Mouse (Mus musculus) c-Kit-negative CD71-positive TER-119-positive erythroid progenitor cells, embryonic 14.5 days (primary cell): ENCODE data around the gene Sppl3.
"Not testable (repeated sequence)": the region's sequence is repeated elsewhere in the genome, so short reads cannot be mapped to it uniquely, and the experiment has no call there.

Experiments
- DNase-seq: peaks from one replicate; pipeline ENCODE4 v3.0.0-alpha.2; 2013; ENCODE audit warnings: low read depth, low spot score

Sppl3 gene

DNA sequence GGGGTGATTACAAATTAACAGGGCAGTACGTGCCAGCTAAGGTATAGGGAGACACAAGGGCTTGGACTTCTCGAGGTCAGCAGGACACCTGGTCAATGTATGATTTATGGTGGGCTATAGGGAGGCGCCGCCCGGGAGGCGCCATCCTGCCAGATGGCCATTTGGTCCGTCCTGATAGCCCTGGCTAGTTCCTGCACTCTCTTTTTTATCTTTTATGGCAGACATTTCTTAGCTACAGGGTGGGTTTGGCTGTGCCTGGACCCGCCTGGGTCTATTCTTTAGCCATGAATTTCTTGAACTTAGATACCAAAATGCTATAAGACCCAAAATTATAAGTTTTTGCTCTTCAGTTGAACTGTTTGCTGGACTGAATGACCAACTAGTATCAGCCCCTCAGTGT lies 62.4 kb downstream of the Sppl3 start:
- DNase-seq: not testable (repeated sequence)

DNA sequence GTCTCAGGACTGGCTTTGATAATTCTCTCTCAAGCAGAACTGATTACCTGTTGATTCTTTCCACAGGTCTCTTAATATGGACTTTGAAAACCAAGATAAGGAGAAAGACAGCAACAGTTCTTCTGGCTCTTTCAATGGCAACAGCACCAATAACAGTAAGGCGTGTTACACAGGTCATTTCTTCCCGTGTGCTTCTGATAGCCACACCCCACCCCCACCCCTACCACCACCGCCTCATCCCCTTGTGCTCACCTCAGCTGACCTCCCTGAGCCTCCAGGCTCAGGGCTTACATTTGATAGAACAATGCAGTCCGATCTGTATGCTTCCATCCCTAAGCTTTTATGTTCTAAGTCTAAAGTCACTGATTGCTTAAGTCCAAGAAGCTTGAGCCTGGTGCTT lies 63.8 kb downstream of the Sppl3 start:
- DNase-seq: no peak

DNA sequence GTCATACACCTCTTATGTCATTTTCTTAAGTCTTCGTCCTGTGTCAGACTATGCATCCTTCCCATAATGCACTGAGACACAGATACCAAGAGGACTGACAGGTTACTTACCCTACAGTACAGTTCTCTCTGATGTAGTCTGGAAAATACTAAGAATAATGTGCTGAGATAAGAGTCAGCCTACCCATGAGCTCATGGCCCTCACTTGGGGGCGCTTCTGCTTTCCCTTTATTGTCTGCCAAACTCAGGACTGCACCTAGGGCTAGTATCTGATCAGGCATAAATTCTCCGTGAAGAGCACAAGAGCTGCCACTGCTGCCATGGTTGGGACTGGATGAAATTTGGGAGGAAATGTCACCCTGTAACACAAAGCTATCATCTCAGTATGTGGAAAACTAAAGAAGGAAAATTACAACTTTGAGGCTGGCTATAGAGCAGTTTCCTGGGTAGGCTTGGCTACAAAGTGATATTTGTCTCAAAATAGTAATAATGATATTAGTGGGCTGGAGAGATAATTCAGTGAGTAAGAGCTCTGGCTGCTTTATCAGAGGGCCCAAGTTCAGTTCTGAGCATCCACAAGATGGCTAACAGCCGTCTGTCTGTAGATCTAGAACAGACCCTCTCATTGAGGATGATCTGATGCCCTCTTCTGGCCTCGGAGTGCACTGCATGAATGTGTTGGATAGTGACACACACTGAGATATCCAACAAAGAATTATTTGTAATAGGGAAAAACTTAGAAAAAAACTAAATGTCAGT lies 65.4 kb downstream of the Sppl3 start:
- peak; percentile 71 for DNase-seq

DNA sequence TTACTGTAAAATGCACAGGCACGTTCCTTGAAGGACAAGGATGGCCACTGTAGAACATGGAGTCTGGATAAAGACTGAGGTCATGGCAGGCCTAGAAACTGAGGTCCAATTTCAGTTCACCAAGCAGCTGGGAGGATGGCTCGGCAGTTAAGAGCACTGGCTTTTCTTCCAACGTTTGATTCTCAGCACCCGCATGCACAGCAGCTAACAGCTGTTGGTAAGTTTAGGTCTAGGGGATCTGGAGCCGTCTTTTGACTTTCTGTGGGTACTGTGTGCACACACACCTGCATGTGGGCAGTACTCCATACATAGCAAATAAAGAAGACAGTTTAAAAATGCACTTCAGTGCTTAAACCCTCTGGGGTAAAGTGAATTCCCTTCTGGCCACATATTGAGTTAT lies 70.7 kb downstream of the Sppl3 start:
- DNase-seq: no peak

GRCm38 (mm10) chr5:115083492-115083891 lies 72.6 kb downstream of the Sppl3 start:
- no peak for DNase-seq

GRCm38 (mm10) chr5:115085675-115086074 lies 74.7 kb downstream of the Sppl3 start:
- no peak for DNase-seq

- no peak for DNase-seq
Measured at GRCm38 (mm10) chr5:115089592-115090268, 78.8 kb downstream of the Sppl3 start.

DNA sequence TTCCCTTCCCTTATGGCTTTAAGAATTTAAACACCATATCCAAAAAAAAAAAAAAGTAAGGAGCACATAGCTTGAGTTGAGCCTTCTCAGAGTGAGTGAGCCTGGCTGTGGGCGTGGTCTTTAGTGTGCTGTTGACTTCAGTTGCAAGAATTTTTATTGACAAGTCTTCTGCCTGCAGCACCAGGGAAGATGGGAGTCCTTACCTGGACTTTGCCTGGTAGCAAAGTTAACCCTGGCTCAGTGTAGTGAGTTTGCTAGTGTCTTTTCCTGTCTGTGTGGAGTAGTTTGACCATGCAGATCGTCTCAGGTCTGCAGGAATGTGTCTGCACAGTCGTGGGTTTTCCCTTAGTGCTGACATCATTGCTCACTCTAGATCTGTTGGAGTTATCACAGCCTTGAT lies 80.1 kb downstream of the Sppl3 start:
- no peak for DNase-seq

- no peak for DNase-seq
Measured at GRCm38 (mm10) chr5:115091776-115092175, 80.8 kb downstream of the Sppl3 start.

- DNase-seq: no peak
Measured at GRCm38 (mm10) chr5:115098195-115098594, 87.3 kb downstream of the Sppl3 start, which contains the start of gene Gm10401. Gm10401 (minus strand) TSS chr5:115098295.

- DNase-seq: no peak
Measured at GRCm38 (mm10) chr5:115099530-115099929, 88.6 kb downstream of the Sppl3 start.

GRCm38 (mm10) chr5:115099991-115100390 lies 89.1 kb downstream of the Sppl3 start:
- DNase-seq: no peak

DNA sequence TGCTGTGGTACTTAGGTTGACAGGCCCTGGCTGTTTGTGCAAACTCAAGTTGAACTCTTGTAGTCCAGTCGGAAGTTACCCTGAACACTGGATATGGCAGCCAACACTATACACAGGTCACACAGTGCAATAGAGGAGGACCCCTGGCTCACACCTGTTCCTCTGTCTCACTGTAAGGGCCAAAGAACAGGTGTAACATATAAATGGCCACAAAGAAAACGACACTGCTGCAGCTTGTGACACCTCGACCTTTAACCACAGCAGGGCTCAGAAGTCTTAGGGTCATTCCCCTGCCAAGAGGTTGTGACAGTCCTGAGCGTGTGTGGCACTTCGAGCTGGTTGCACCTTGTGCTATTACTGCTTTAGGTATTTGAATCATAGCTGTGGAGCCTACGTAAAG lies 89.5 kb downstream of the Sppl3 start:
- no peak for DNase-seq

GRCm38 (mm10) chr5:115102231-115102630 lies 91.3 kb downstream of the Sppl3 start:
- DNase-seq: no peak

DNA sequence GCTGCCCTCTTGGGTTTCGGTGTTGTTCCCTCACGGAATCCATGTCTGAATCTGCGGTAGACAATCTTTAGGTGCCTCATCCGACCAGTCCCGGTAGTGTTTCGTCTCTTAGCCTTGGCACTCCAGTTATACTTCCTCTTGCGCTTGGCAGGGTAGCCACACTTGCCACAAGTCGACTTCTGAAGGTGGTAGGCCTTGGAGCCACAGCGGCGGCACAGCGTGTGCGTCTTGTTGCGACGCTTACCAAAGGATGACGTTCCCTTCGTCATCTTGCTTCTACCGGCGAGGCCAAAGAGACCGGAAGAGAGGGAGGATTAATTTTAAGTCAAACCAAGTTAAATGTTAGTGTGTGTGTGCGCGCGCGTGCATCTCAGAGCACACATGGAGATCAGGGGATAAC lies 92.3 kb downstream of the Sppl3 start:
- DNase-seq: not testable (repeated sequence)

DNA sequence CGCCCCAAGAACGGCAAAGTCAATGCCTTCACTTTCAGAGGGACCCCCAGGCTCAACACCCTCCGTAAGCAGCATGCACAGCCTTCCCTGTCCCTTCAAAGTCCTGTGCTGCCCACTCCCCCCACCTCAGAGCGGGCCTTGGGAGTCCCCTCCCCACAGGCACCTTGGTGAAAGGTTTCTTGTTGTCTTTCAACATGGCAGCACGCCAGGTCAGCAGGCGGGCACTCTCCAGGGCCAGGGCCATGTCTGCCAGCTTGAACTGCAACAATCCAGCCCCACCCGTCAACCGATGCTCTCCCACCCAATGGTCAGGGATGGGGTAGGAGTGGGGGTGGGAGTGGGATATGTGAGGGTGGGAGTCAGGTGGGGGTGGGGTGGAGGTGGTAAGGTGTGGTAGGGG lies 100.2 kb downstream of the Sppl3 start:
- DNase-seq: no peak

- no peak for DNase-seq
Measured at GRCm38 (mm10) chr5:115113244-115113643, 102.3 kb downstream of the Sppl3 start.

DNA sequence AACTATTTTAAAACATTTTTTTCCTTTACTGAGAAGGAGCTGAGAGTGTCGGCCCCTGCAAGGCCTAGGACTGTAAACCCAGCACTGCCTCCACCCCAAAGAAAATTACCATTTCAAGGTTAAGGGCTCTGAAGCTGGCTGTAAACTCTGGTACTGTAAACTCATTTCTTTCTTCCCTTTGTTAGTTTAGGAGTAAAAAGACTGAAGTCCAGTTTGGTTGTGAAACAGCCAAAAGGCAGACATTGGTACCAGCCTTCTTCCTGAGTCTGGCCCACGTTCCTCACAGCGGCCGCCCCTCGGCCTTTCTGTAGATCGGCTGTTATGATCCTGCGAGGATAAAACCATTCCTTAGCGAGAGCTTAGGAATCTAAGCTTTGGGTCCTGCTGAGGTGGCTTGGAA lies 103.6 kb downstream of the Sppl3 start:
- DNase-seq: no peak

DNA sequence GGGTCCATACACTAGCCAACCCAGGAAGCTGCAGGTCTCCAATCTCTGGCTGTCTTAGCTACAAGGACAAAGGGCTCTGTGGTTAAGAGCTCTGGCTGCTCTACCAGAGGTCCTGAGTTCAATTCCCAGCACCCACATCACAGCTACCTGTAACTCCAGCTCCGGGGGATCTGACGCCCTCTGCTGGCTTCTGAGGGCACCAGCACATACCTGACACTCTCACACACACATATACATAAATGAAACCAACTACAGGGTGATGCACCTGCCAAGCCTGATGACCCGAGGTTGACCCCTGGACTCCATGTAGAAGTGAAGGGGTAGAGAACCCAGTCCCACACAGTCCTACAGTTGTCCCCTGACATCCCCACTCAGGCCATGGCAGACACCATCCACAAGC lies 105.5 kb downstream of the Sppl3 start:
- no peak for DNase-seq

GRCm38 (mm10) chr5:115117467-115117866 lies 106.5 kb downstream of the Sppl3 start:
- no peak for DNase-seq

GRCm38 (mm10) chr5:115118961-115119570 lies 108.1 kb downstream of the Sppl3 start, which contains the start of gene Acads:
Acads (minus strand) TSS chr5:115119346.
- DNase-seq: peak; percentile 63

- no peak for DNase-seq
Measured at GRCm38 (mm10) chr5:115120978-115121377, 110.0 kb downstream of the Sppl3 start.

GRCm38 (mm10) chr5:115124690-115125089 lies 113.8 kb downstream of the Sppl3 start:
- DNase-seq: no peak
